Mouse (Mus musculus) olfactory bulb, adult 2 months (tissue): ENCODE results near the gene Gpr65.

Experiments
- CTCF ChIP-seq: fragments of 200-500 bp; IDR thresholded peaks from 2 replicates; pipeline ENCODE4 v1.5.1; 2012; ENCODE audit warnings: low read depth, mild to moderate bottlenecking, low read length, moderate library complexity; ENCODE audit not compliant: insufficient read depth
- POLR2A ChIP-seq: fragments of 200-500 bp; IDR thresholded peaks from 2 replicates; pipeline ENCODE4 v1.6.1; 2012; ENCODE audit warnings: mild to moderate bottlenecking, low read depth, low read length, moderate library complexity; ENCODE audit not compliant: insufficient read depth

DNA sequence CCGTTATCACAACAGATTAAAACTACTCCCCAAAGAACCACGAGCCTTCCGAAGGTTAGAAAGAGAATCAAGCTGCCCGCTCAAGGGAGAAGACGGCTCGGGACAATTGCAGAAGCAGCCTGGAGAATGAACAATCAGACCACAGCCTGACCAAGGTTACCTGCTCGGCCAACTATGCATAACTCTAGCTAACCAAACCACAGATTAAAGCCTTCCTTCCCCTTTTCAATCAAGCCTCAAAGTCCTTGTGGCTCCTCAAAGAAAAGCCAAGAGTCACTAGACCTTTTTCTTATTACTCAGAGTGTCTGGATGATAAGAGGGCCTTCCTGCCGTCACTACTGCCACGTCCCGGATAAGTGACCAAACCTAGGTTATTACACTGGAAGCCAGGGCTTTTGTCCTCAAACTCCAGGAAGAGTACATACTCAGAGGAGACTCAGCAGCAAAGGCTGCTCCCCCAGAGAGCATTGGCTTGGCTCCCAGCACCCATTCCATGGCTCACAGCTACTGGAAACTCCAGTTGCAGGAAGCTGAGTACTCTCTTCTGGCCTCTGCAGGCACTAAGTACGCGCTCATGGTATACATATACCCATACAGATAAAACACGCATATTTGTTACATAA is 13.0 kb upstream of the Gpr65 start:
- TF ChIP-seq CTCF (no peak), POLR2A (no peak)
